Comparison of ENCODE assay signal across 8 mouse cellular contexts in genomic region chr2:114201574-114201973, GRCm38 (mm10). TPM values are rescaled to one million over a fixed set of nuclear protein-coding genes. Genes with fewer than 3 reads are reported as not detected.
DNase-seq lines count a peak whose midpoint lies in the region; ATAC-seq and TF ChIP-seq lines count a peak whose summit lies in the region.

No protein-coding gene starts in this region.

- peak overlapping the region; percentile 69 for H3K4me3 ChIP-seq in kidney, embryonic 14.5 days (ENCODE audit: low read length)
- H3K4me3 ChIP-seq in cortical plate, adult 2 months (ENCODE audit: insufficient read depth, low read length), result peak overlapping the region; percentile 91
- peak overlapping the region; percentile 75 for H3K4me3 ChIP-seq in hindbrain, embryonic 14.5 days (replicated peaks; ENCODE audit: low read length)
- peak overlapping the region; percentile 70 for H3K4me3 ChIP-seq in midbrain, embryonic 14.5 days (replicated peaks; ENCODE audit: low read depth, low read length)

- no peak overlapping the region for H3K27ac ChIP-seq in kidney, embryonic 14.5 days (ENCODE audit: low read depth, low read length)
- no peak overlapping the region for H3K27ac ChIP-seq in cortical plate, adult 2 months (ENCODE audit: insufficient read depth, low read length)
- peak overlapping the region; percentile 62; the same call in 1 of the 2 replicates for H3K27ac ChIP-seq in hindbrain, embryonic 14.5 days
- 0 out of 2 replicates have a peak overlapping the region, but pooled peaks have one; percentile 21 for H3K27ac ChIP-seq in midbrain, embryonic 14.5 days (replicated peaks; ENCODE audit: low read depth, low read length)

- H3K9ac ChIP-seq in kidney, embryonic 14.5 days (ENCODE audit: low read depth, low read length), result peak overlapping the region; percentile 82; the same call in 1 of the 2 replicates
- peak overlapping the region; percentile 82 for H3K9ac ChIP-seq in hindbrain, embryonic 14.5 days
- peak overlapping the region; percentile 85; the same call in 1 of the 2 replicates for H3K9ac ChIP-seq in midbrain, embryonic 14.5 days (replicated peaks; ENCODE audit: low read length)

- peaks cover 8% of the 10 kb centered on the region; the same call in 1 of the 2 replicates for H3K4me1 ChIP-seq in kidney, embryonic 14.5 days (ENCODE audit: control insufficient read depth, insufficient read depth, low read length)
- H3K4me1 ChIP-seq in cortical plate, adult 2 months (ENCODE audit: control insufficient read depth, insufficient read depth, low read length), result peaks cover 2% of the 10 kb centered on the region; the same call in 1 of the 2 replicates
- peaks cover 20% of the 10 kb centered on the region for H3K4me1 ChIP-seq in hindbrain, embryonic 14.5 days (replicated peaks; ENCODE audit: control insufficient read depth, insufficient read depth, low read length)
- peaks cover 16% of the 10 kb centered on the region for H3K4me1 ChIP-seq in midbrain, embryonic 14.5 days (ENCODE audit: control insufficient read depth, insufficient read depth, low read length)

- peak; percentile 30; the same call in 1 of the 2 replicates for ATAC-seq in kidney, embryonic 14.5 days (ENCODE audit: low FRiP score, low TSS enrichment)
- no peak for ATAC-seq in hindbrain, embryonic 14.5 days (ENCODE audit: low FRiP score)
- ATAC-seq in midbrain, embryonic 14.5 days (ENCODE audit: low FRiP score, low TSS enrichment), result no peak

- no peaks in the 10 kb centered on the region for H3K9me3 ChIP-seq in kidney, embryonic 14.5 days (ENCODE audit: control insufficient read depth, low read length)
- H3K9me3 ChIP-seq in hindbrain, embryonic 14.5 days (ENCODE audit: control insufficient read depth, low read length), result no peaks in the 10 kb centered on the region
- no peaks in the 10 kb centered on the region for H3K9me3 ChIP-seq in midbrain, embryonic 14.5 days (ENCODE audit: control insufficient read depth, low read length)

- TF ChIP-seq CTCF in cortical plate, adult 2 months (IDR thresholded peaks at IDR 0.05; ENCODE audit: extremely low read depth, insufficient read depth, low read length), result no peak

- H3K4me2 ChIP-seq in kidney, embryonic 14.5 days (replicated peaks; ENCODE audit: low read depth, low read length), result peak overlapping the region; percentile 51
- H3K4me2 ChIP-seq in hindbrain, embryonic 14.5 days (replicated peaks), result peak overlapping the region; percentile 81
- H3K4me2 ChIP-seq in midbrain, embryonic 14.5 days (ENCODE audit: low read length), result peak overlapping the region; percentile 66

- no peak for DNase-seq in kidney, postnatal 10 days
- no peak for DNase-seq in hindbrain, embryonic 14.5 days (ENCODE audit: low spot score)
- DNase-seq in midbrain, embryonic 14.5 days, result no peak
- no peak for DNase-seq in urinary bladder, adult 18-20 months (ENCODE audit: low spot score in 2 of 2)
- no peak for DNase-seq in adrenal gland, adult (ENCODE audit: inconsistent age in 2 of 2, low spot score in 1 of 2)
- no peak for DNase-seq in right cerebral cortex, postnatal 25 days

- WGBS in kidney, embryonic 14.5 days, result 45% methylated on average over 4 of the region's 4 CpGs
- 47% methylated on average over 4 of the region's 4 CpGs for WGBS in hindbrain, embryonic 14.5 days
- WGBS in midbrain, embryonic 14.5 days, result 37% methylated on average over 4 of the region's 4 CpGs

- no peak for TF ChIP-seq POLR2A in cortical plate, adult 2 months (IDR thresholded peaks at IDR 0.05; ENCODE audit: extremely low read depth, insufficient read depth, low read length)

- H3K36me3 ChIP-seq in kidney, embryonic 14.5 days (ENCODE audit: control insufficient read depth, insufficient read depth, low read length), result peaks cover 7% of the 10 kb centered on the region; the same call in 1 of the 2 replicates
- peaks cover 9% of the 10 kb centered on the region; the same call in 1 of the 2 replicates for H3K36me3 ChIP-seq in hindbrain, embryonic 14.5 days (replicated peaks; ENCODE audit: control insufficient read depth, insufficient read depth)
- peaks cover 8% of the 10 kb centered on the region for H3K36me3 ChIP-seq in midbrain, embryonic 14.5 days (ENCODE audit: control insufficient read depth, insufficient read depth, low read length)

- H3K27me3 ChIP-seq in kidney, embryonic 14.5 days (ENCODE audit: control insufficient read depth, insufficient read depth, low read length), result no peaks in the 10 kb centered on the region
- H3K27me3 ChIP-seq in hindbrain, embryonic 14.5 days (ENCODE audit: control insufficient read depth, insufficient read depth, low read length), result no peaks in the 10 kb centered on the region; the same call in 1 of the 2 replicates
- no peaks in the 10 kb centered on the region for H3K27me3 ChIP-seq in midbrain, embryonic 14.5 days (ENCODE audit: control insufficient read depth, insufficient read depth, low read length)

RNA-seq across cellular contexts. Expression of gene Zfp770, which starts 0.3 kb away (rescaled TPM):
- 8.4 and 10.8 TPM in 2 replicates for polyA plus RNA-seq in kidney, embryonic 14.5 days (2014; fragmentation: Nextera tagmentation; extraction: Ambion mirVana)
- polyA plus RNA-seq in cortical plate, adult 2 months (2012; rRNA removed), result 10.2 and 10.8 TPM in 2 replicates
- 6.6 and 8.0 TPM in 2 replicates for polyA plus RNA-seq in hindbrain, embryonic 14.5 days (2014; fragmentation: Nextera tagmentation; extraction: Ambion mirVana)
- polyA plus RNA-seq in midbrain, embryonic 14.5 days (2014; fragmentation: Nextera tagmentation; extraction: Ambion mirVana), result 8.2 and 11.4 TPM in 2 replicates

RNA-seq across cellular contexts. Expression of gene Aqr, which starts 14.8 kb away (rescaled TPM):
- polyA plus RNA-seq in kidney, embryonic 14.5 days (2014; fragmentation: Nextera tagmentation; extraction: Ambion mirVana), result 55.6 and 59.5 TPM in 2 replicates
- 23.3 and 26.0 TPM in 2 replicates for polyA plus RNA-seq in cortical plate, adult 2 months (2012; rRNA removed)
- polyA plus RNA-seq in hindbrain, embryonic 14.5 days (2014; fragmentation: Nextera tagmentation; extraction: Ambion mirVana), result 42.9 and 44.5 TPM in 2 replicates
- 52.6 and 54.3 TPM in 2 replicates for polyA plus RNA-seq in midbrain, embryonic 14.5 days (2014; fragmentation: Nextera tagmentation; extraction: Ambion mirVana)

Comparison
In these comparisons a context has a peak if more than half of its experiments do, and no peak if none do; other contexts are left out.
1. H3K27ac ChIP-seq: peak in hindbrain, embryonic 14.5 days (single experiment) and midbrain, embryonic 14.5 days (single experiment); none in kidney, embryonic 14.5 days (single experiment) and cortical plate, adult 2 months (single experiment).
2. Peak in every context shown above with its lines, with median percentiles within 50 percentile points of each other: H3K4me2 ChIP-seq, H3K4me3 ChIP-seq and H3K9ac ChIP-seq.